Mouse (Mus musculus) limb, embryonic 13.5 days (tissue): ENCODE data around the gene Prdm9. TPM values are rescaled to one million over a fixed set of nuclear protein-coding genes. Genes with fewer than 3 reads are reported as not detected.

Source experiments
- ATAC-seq: fragments of 200-750 bp; cut with Nextera tagmentation; 2 replicates; pipeline ENCODE4 v1.8.0; 2017; ENCODE audit warnings: low read depth, moderate number of reproducible peaks, moderate TSS enrichment; ENCODE audit not compliant: low FRiP score
- H3K27ac ChIP-seq: fragments of 300-500 bp; sonication (generic); 2 replicates; pipeline ENCODE4 v1.5.1; 2015; ENCODE audit warnings: inconsistent platforms, mild to moderate bottlenecking, moderate library complexity
- H3K27me3 ChIP-seq: fragments of 300-500 bp; sonication (generic); 2 replicates; pipeline ENCODE4 v1.6.1; 2015; ENCODE audit warnings: mild to moderate bottlenecking, inconsistent platforms
- H3K36me3 ChIP-seq: fragments of 300-500 bp; sonication (generic); 2 replicates; pipeline ENCODE4 v1.6.1; 2015; ENCODE audit warnings: inconsistent platforms, mild to moderate bottlenecking, moderate library complexity
- H3K4me1 ChIP-seq: fragments of 300-500 bp; sonication (generic); 2 replicates; pipeline ENCODE4 v1.6.1; 2015; ENCODE audit warnings: inconsistent platforms
- H3K4me2 ChIP-seq: fragments of 300-500 bp; sonication (generic); replicated peaks from 2 replicates; pipeline ENCODE4 v1.6.1; 2015; ENCODE audit warnings: inconsistent platforms, mild to moderate bottlenecking, moderate library complexity
- H3K4me3 ChIP-seq: fragments of 300-500 bp; sonication (generic); 2 replicates; pipeline ENCODE4 v1.5.1; 2015; ENCODE audit warnings: moderate library complexity, mild to moderate bottlenecking, inconsistent platforms
- H3K9ac ChIP-seq: fragments of 300-500 bp; sonication (generic); 2 replicates; pipeline ENCODE4 v1.6.1; 2015; ENCODE audit warnings: mild to moderate bottlenecking, inconsistent platforms
- H3K9me3 ChIP-seq: fragments of 300-500 bp; sonication (generic); 2 replicates; pipeline ENCODE4 v1.6.1; 2016; ENCODE audit warnings: inconsistent platforms
- WGBS: fragments of 180-500 bp; shearing (Covaris S2); methylation state at CpG from one replicate; pipeline ENCODE4 v1.1.7; 2015; 5-methylcytosine and 5-hydroxymethylcytosine counted together
- polyA plus RNA-seq: library from polyadenylated mRNA; unstranded; fragments of >200 nt; fragmentation: Nextera tagmentation; extraction: Ambion mirVana; gene quantifications from 2 replicates; pipeline ENCODE4 v1.2.1, GENCODE M21; 2015

Gene Prdm9
- 1.6 and 1.9 TPM in 2 replicates for polyA plus RNA-seq

DNA sequence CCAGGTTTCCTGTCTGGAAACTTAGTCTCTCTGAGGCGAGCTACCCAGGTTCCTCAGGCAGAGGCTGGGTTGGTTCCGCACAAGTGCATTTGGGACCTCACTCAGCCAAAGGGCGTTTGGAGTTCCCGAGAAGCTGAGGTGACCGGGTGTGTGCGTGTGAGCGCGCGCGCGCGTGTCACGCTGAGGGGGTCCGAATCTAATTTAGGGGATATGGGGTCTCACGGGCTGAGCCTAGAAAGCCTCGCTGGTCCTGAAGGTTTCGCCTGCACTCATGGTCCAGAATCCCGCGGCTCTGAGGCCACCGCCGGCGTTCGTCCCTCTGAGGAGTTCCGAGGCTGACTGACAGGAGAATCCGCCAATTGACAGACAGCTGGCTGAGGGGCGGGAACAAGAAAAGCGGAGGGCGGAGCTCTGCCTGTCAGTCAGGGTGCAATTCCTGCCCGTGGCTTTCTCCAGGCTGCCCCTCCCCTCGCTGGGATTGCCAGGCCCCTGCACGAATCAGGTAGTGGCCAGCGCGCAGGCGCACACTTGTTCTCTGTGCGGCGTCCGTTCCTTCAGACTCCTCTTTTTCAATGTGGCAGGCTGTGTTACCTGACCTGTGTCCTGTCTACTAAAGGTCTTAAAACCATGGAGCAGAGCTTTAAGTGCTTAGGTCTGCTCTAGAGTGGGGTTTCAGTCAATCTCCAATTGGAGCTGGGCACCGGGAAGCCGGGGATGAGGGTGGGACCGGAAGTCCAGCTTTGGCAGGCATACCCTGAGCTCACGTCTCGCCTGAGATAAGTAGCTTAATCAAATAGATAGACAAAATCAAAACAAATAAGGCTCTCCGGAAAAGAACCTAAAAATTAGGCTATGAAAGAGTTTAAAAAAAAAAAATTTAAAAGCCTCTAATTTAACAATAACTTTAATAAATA is at the start of gene Prdm9:
Gene Prdm9 (minus strand): TSS at position 341 of the 914 bp plus-strand sequence.
- peak within 1 kb of the TSS; percentile 64 for H3K4me3 ChIP-seq
- no peaks in the 10 kb centered on the region for H3K36me3 ChIP-seq
- WGBS, result under 1% methylated on average over 43 of the region's 43 CpGs
- ATAC-seq, result peak; percentile 100
- peaks cover 6% of the 10 kb centered on the region; the same call in 1 of the 2 replicates for H3K4me1 ChIP-seq
- H3K9ac ChIP-seq, result peak within 1 kb of the TSS; percentile 74
- H3K9me3 ChIP-seq, result no peaks in the 10 kb centered on the region
- 0 out of 2 replicates have a peak, but pooled peaks cover 5% of the 10 kb centered on the region for H3K27me3 ChIP-seq
- peak within 1 kb of the TSS; percentile 90 for H3K27ac ChIP-seq
- peak within 1 kb of the TSS; percentile 86 for H3K4me2 ChIP-seq

DNA sequence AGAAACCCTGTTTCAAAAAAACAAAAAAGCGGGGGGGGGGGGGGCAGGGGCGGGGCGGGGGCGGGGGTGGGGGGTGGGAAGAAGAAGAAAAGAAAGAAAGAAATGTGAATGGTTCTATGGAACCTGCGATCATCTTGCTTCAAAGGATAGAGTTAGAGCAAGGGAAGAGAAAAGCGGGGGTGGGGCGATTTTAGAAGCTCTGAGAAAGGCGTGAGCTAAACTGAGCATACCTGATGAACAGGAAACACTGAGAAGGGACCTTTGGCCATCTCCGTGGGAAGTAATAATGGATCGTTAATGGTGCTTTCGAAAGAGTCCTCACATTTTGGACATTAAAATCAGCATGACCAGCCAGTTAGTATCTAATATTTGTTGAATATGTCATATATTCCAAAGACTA is 35.3 kb upstream of the Prdm9 start:
- no peak overlapping the region for H3K4me2 ChIP-seq
- 85% methylated on average over 7 of the region's 11 CpGs for WGBS
- H3K9me3 ChIP-seq, result no peaks in the 10 kb centered on the region
- H3K4me1 ChIP-seq, result no peaks in the 10 kb centered on the region
- no peaks in the 10 kb centered on the region for H3K36me3 ChIP-seq
- no peak overlapping the region for H3K27ac ChIP-seq
- ATAC-seq, result no peak
- no peak overlapping the region for H3K4me3 ChIP-seq
- no peak overlapping the region for H3K9ac ChIP-seq
- no peaks in the 10 kb centered on the region for H3K27me3 ChIP-seq

DNA sequence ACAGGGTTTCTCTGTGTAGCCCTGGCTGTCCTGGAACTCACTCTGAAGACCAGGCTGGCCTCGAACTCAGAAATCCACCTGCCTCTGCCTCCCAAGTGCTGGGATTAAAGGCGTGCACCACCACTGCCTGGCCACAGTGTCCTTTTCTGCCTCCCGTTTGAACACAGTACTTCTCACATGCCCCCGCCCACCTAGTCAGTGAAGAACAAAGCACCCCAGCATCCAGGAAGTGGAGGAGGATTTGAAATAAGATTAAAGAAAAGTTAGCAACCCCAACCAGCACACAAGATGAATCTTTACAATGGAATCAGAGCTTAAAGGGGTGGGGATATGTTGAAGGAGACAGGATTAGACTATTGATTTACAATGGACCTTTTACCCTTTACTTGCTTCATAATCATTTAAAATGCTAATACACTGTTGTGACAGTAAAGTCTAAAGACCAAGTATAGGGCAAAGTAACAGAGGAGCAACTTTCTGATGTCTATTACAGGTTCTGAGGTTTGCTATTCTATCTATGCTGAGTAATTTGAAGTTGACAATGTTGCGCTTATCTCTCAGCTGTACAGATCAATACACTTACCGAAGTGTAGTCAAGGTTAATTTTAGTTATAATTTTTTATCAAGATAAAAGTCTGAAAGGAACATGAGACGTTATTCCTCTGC is 27.2 kb upstream of the Prdm9 start:
- no peak for ATAC-seq

DNA sequence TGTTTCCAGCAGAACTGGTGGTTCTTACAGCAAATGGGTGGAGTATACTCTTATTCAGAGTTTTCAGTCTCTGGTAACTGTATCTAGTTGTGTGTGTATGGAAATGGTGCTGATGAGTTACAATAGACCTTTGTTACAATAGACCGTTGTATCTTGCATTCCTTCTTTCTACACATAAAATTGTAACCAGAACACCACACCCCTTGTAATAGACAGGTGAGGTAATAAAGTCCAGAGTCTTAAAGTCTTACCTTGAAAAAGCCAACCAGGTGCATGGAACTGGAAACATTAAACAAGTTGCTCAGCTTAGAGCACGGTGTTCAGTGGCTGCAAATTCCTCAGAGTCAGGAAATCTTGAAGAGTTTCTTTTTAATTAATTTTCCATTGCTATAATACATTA is 24.0 kb upstream of the Prdm9 start:
- no peak overlapping the region for H3K27ac ChIP-seq
- no peak overlapping the region for H3K4me2 ChIP-seq
- H3K4me3 ChIP-seq, result no peak overlapping the region
- no peaks in the 10 kb centered on the region for H3K27me3 ChIP-seq
- no peak overlapping the region for H3K9ac ChIP-seq
- no peaks in the 10 kb centered on the region for H3K36me3 ChIP-seq
- H3K4me1 ChIP-seq, result no peaks in the 10 kb centered on the region
- 49% methylated on average over 2 of the region's 2 CpGs for WGBS
- no peaks in the 10 kb centered on the region for H3K9me3 ChIP-seq
- no peak for ATAC-seq

More for the DNA sequence above, 27.2 kb upstream of the Prdm9 start:
- H3K9me3 ChIP-seq, result no peaks in the 10 kb centered on the region; the same call in 1 of the 2 replicates
- no peak overlapping the region for H3K27ac ChIP-seq
- no peak overlapping the region for H3K4me3 ChIP-seq
- H3K9ac ChIP-seq, result no peak overlapping the region
- H3K4me2 ChIP-seq, result no peak overlapping the region
- WGBS, result 82% methylated on average over 7 of the region's 7 CpGs
- H3K27me3 ChIP-seq, result no peaks in the 10 kb centered on the region
- no peaks in the 10 kb centered on the region for H3K36me3 ChIP-seq
- H3K4me1 ChIP-seq, result no peaks in the 10 kb centered on the region

DNA sequence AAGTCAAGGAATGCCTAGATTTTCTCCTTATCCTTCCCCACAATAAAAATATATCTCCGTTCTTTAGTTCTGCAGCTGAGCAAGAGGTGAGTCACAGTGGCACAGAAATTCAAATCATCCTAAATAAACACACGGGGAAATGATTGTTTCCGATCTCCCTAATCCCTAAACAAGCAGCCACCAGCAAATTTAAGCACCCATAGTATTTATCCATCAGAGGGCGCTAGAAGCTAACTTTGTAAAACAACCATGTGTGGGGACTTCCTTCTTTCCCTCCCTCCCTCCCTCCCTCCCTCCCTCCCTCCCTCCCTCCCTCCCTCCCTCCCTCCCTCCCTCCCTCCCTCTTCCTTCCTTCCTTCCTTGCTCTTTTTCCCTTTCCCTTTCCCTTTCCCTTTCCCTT is 21.5 kb upstream of the Prdm9 start:
- H3K4me2 ChIP-seq, result no peak overlapping the region
- H3K27me3 ChIP-seq, result no peaks in the 10 kb centered on the region
- H3K9ac ChIP-seq, result no peak overlapping the region
- no peak overlapping the region for H3K4me3 ChIP-seq
- 26% methylated on average over 4 of the region's 4 CpGs for WGBS
- no peak for ATAC-seq
- H3K36me3 ChIP-seq, result no peaks in the 10 kb centered on the region
- H3K9me3 ChIP-seq, result no peaks in the 10 kb centered on the region
- no peaks in the 10 kb centered on the region for H3K4me1 ChIP-seq
- no peak overlapping the region for H3K27ac ChIP-seq

- Histone ChIP-seq H3K4me1 (no peaks in the 10 kb centered on the region), H3K4me2 (no peak overlapping the region), H3K27me3 (peaks cover 6% of the 10 kb centered on the region), H3K27ac (no peak overlapping the region), H3K36me3 (no peaks in the 10 kb centered on the region), H3K9ac (no peak overlapping the region), H3K4me3 (no peak overlapping the region), H3K9me3 (no peaks in the 10 kb centered on the region)
- 82% methylated on average over 7 of the region's 7 CpGs for WGBS
- no peak for ATAC-seq
Observed at GRCm38 (mm10) chr17:15583071-15583470, 18.9 kb upstream of the Prdm9 start.

DNA sequence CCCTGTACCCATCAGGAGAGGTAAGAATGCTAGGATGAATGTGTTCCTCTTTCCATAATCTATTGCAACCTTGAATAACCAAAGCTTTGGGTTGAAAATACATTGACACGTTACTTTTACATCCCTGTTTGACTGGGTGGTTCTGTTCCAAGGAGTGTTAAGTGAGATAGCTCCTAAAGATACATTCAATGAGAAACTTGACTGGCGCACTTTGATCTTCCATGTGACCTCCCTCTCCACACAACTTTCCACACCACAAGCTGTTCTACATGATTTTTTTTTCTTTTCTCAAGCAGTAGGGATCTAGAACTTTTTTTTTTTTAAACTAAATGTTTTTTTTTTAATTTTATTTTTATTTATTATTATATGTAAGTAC is 15.9 kb upstream of the Prdm9 start:
- Histone ChIP-seq H3K4me2 (no peak overlapping the region), H3K27me3 (peaks cover 31% of the 10 kb centered on the region), H3K27ac (no peak overlapping the region), H3K9me3 (no peaks in the 10 kb centered on the region), H3K9ac (no peak overlapping the region), H3K4me1 (no peaks in the 10 kb centered on the region), H3K36me3 (no peaks in the 10 kb centered on the region), H3K4me3 (no peak overlapping the region)
- WGBS, result 90% methylated on average over 2 of the region's 2 CpGs
- ATAC-seq, result no peak

DNA sequence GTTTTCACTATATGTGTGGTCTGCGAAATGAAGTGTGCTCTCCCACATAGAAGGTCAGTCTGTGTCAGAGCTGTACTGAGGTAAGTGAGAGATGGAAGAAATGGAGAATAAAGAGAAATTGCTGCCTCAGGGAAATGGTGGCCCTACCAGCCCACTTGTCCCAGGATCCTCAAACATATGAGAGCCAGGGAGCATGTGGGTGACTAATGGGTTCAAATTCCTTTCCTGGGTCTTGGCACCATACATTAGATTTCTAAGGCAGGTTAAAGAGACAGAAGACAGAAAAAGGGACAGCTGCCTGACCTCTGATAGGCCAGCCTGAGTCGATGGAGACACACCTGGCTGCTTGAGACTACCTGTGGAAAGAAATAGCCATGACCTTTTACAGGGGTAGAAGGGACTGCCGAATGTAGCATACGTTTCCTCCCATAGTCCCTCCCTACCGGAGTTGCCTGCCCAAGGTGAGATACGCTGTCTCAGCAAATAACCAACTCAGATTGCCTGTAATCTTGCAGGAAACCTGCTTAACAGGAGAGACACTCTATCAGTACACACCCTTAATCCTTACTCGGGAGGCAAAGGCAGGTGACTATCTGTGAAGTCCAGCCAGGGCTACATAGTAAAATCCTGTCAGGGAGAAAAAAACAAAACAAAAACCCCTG is 15.4 kb upstream of the Prdm9 start:
- H3K9me3 ChIP-seq, result no peaks in the 10 kb centered on the region
- no peaks in the 10 kb centered on the region for H3K4me1 ChIP-seq
- H3K4me2 ChIP-seq, result no peak overlapping the region
- H3K27me3 ChIP-seq, result peaks cover 31% of the 10 kb centered on the region
- H3K27ac ChIP-seq, result no peak overlapping the region
- 84% methylated on average over 7 of the region's 7 CpGs for WGBS
- no peak for ATAC-seq
- H3K9ac ChIP-seq, result no peak overlapping the region
- H3K4me3 ChIP-seq, result no peak overlapping the region
- no peaks in the 10 kb centered on the region for H3K36me3 ChIP-seq

- no peaks in the 10 kb centered on the region for H3K9me3 ChIP-seq
- peak overlapping the region; percentile 36 for H3K4me3 ChIP-seq
- H3K9ac ChIP-seq, result no peak overlapping the region
- under 1% methylated on average over 31 of the region's 32 CpGs for WGBS
- H3K4me2 ChIP-seq, result peak overlapping the region; percentile 58
- no peaks in the 10 kb centered on the region for H3K36me3 ChIP-seq
- H3K4me1 ChIP-seq, result no peaks in the 10 kb centered on the region
- no peak overlapping the region for H3K27ac ChIP-seq
- ATAC-seq, result no peak
- H3K27me3 ChIP-seq, result peaks cover 31% of the 10 kb centered on the region
Observed at GRCm38 (mm10) chr17:15577291-15577694, 13.1 kb upstream of the Prdm9 start.

DNA sequence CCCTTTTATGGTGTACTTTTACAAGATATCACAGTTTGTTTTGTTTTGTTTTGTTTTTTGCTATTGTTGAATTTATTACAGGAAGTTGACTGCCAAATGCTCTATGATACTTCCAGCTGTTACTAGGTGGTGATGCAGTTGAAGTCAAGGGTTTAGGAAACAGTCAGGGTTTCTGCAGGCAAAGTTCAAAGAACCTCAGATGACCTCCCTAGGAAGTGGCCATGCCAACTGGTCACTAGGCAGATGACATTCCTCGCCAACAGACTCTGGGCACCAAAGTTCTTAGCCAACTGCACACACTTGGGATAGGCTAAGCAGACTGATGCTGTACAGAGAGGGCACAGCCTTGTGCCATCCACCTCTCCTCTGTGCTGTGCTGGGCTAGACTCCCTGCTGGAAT is 10.9 kb upstream of the Prdm9 start:
- 56% methylated on average over 1 of the region's 1 CpGs for WGBS
- ATAC-seq, result no peak

GRCm38 (mm10) chr17:15566908-15567307 is 2.8 kb upstream of the Prdm9 start:
- no peak for ATAC-seq
- H3K9ac ChIP-seq, result no peak overlapping the region

More for the DNA sequence above, 10.9 kb upstream of the Prdm9 start:
- H3K4me1 ChIP-seq, result no peaks in the 10 kb centered on the region
- no peaks in the 10 kb centered on the region for H3K36me3 ChIP-seq
- no peak overlapping the region for H3K4me2 ChIP-seq
- H3K4me3 ChIP-seq, result no peak overlapping the region
- no peak overlapping the region for H3K9ac ChIP-seq
- H3K27ac ChIP-seq, result no peak overlapping the region
- H3K27me3 ChIP-seq, result peaks cover 31% of the 10 kb centered on the region
- H3K9me3 ChIP-seq, result no peaks in the 10 kb centered on the region

DNA sequence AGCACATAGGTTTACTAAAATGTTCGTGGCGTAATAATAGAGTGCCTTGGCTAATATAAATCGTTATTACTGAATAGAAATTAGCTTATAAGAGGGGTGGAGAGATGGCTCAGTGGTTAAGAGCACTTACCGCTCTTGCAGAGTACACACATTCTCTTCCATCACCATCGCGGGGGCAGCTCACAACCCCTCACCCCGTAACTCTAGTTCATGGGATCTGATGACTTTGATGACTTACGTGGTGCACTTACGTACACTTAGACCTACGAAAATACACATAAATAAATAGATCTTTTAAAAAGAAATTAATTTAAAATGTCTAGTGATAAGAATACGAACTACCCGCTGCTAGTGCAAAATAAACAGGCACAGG is 760 bp upstream of the Prdm9 start:
- Histone ChIP-seq H3K36me3 (no peaks in the 10 kb centered on the region), H3K9ac (no peak overlapping the region), H3K27ac (no peak overlapping the region), H3K9me3 (no peaks in the 10 kb centered on the region), H3K4me2 (peak overlapping the region; percentile 69), H3K4me3 (peak overlapping the region; percentile 64), H3K4me1 (peaks cover 6% of the 10 kb centered on the region; the same call in 1 of the 2 replicates), H3K27me3 (0 out of 2 replicates have a peak, but pooled peaks cover 5% of the 10 kb centered on the region)
- WGBS, result 48% methylated on average over 12 of the region's 12 CpGs
- ATAC-seq, result no peak

More at GRCm38 (mm10) chr17:15566908-15567307, 2.8 kb upstream of the Prdm9 start:
- H3K27me3 ChIP-seq, result 0 out of 2 replicates have a peak, but pooled peaks cover 5% of the 10 kb centered on the region
- 67% methylated on average over 5 of the region's 5 CpGs for WGBS
- H3K27ac ChIP-seq, result no peak overlapping the region
- no peak overlapping the region for H3K4me3 ChIP-seq
- H3K9me3 ChIP-seq, result no peaks in the 10 kb centered on the region
- H3K4me1 ChIP-seq, result peaks cover 6% of the 10 kb centered on the region; the same call in 1 of the 2 replicates
- H3K4me2 ChIP-seq, result no peak overlapping the region
- H3K36me3 ChIP-seq, result no peaks in the 10 kb centered on the region
